Mouse (Mus musculus): ENCODE measurements around the gene Mocs3. TPM values are rescaled to one million over a fixed set of nuclear protein-coding genes. Genes with fewer than 3 reads are reported as not detected.

The Mocs3 gene
- total and polyA plus RNA-seq, 2 experiments from 2014 or later = 7.8 to 24.9 TPM

- H3K36me3 ChIP-seq (ENCODE audit: insufficient read depth, low read length) = peaks cover 33% of the 10 kb centered on the region
- TF ChIP-seq CTCF (IDR thresholded peaks at IDR 0.05; ENCODE audit: low read depth) = no peak
- no peaks in the 10 kb centered on the region for H3K27me3 ChIP-seq (ENCODE audit: insufficient read depth, low read length)
- peak overlapping the region; percentile 69; the same call in 1 of the 2 replicates for H3K4me2 ChIP-seq (ENCODE audit: low read depth, low read length)
- peak overlapping the region; percentile 100 for H3K27ac ChIP-seq
- peaks cover 5% of the 10 kb centered on the region; the same call in 1 of the 2 replicates for H3K4me1 ChIP-seq (ENCODE audit: insufficient read depth, low read length)
- no peak overlapping the region for H3K9ac ChIP-seq (replicated peaks; ENCODE audit: low read length)
- H3K4me3 ChIP-seq (ENCODE audit: low read length) = no peak overlapping the region
- DNase-seq (ENCODE audit: low spot score) (no peak), ATAC-seq (no peak)
- 96% methylated on average over 3 of the region's 3 CpGs for WGBS
- no peaks in the 10 kb centered on the region for H3K9me3 ChIP-seq (ENCODE audit: low read length)
These were observed 22.5 kb upstream of the Mocs3 start for GRCm38 (mm10) chr2:168207883-168208282.

- DNase-seq (ENCODE audit: low spot score) = no peak
- H3K4me1 ChIP-seq (ENCODE audit: insufficient read depth, low read length) = no peaks in the 10 kb centered on the region
- no peaks in the 10 kb centered on the region for H3K9me3 ChIP-seq (ENCODE audit: low read length)
- H3K27me3 ChIP-seq (ENCODE audit: insufficient read depth, low read length) = no peaks in the 10 kb centered on the region
- 52% methylated on average over 5 of the region's 5 CpGs for WGBS
- no peak overlapping the region for H3K4me2 ChIP-seq (ENCODE audit: low read depth, low read length)
- H3K36me3 ChIP-seq (ENCODE audit: insufficient read depth, low read length) = peaks cover 62% of the 10 kb centered on the region
- no peak overlapping the region for H3K27ac ChIP-seq
- ATAC-seq = no peak
- TF ChIP-seq CTCF (IDR thresholded peaks at IDR 0.05; ENCODE audit: low read depth) = peak; percentile 35
- no peak overlapping the region for H3K9ac ChIP-seq (replicated peaks; ENCODE audit: low read length)
- H3K4me3 ChIP-seq (ENCODE audit: low read length) = no peak overlapping the region
These were observed 16.5 kb upstream of the Mocs3 start for GRCm38 (mm10) chr2:168213788-168214397.

- 85% methylated on average over 6 of the region's 6 CpGs for WGBS
- no peak overlapping the region for H3K9ac ChIP-seq (replicated peaks; ENCODE audit: low read length)
- H3K4me1 ChIP-seq (ENCODE audit: insufficient read depth, low read length) = 0 out of 2 replicates have a peak, but pooled peaks cover 4% of the 10 kb centered on the region
- TF ChIP-seq CTCF (IDR thresholded peaks at IDR 0.05; ENCODE audit: low read depth) = no peak
- DNase-seq (ENCODE audit: low spot score) (no peak), ATAC-seq (no peak)
- peaks cover 64% of the 10 kb centered on the region for H3K36me3 ChIP-seq (ENCODE audit: insufficient read depth, low read length)
- H3K27me3 ChIP-seq (ENCODE audit: insufficient read depth, low read length) = no peaks in the 10 kb centered on the region
- H3K9me3 ChIP-seq (ENCODE audit: low read length) = no peaks in the 10 kb centered on the region
- H3K4me2 ChIP-seq (ENCODE audit: low read depth, low read length) = no peak overlapping the region
- no peak overlapping the region for H3K27ac ChIP-seq
- H3K4me3 ChIP-seq (ENCODE audit: low read length) = no peak overlapping the region
These were observed 7.1 kb upstream of the Mocs3 start for GRCm38 (mm10) chr2:168223326-168223725.

GRCm38 (mm10) chr2:168229116-168230025 is 1.1 kb upstream of the Mocs3 start:
- peak; percentile 41 for DNase-seq (ENCODE audit: low spot score)
- H3K36me3 ChIP-seq (ENCODE audit: insufficient read depth, low read length) = peaks cover 20% of the 10 kb centered on the region; the same call in 1 of the 2 replicates
- H3K27ac ChIP-seq = peak overlapping the region; percentile 98
- H3K4me2 ChIP-seq (ENCODE audit: low read depth, low read length) = peak overlapping the region; percentile 95
- H3K4me1 ChIP-seq (ENCODE audit: insufficient read depth, low read length) = peaks cover 23% of the 10 kb centered on the region
- H3K27me3 ChIP-seq (ENCODE audit: insufficient read depth, low read length) = no peaks in the 10 kb centered on the region
- peak overlapping the region; percentile 98 for H3K9ac ChIP-seq (replicated peaks; ENCODE audit: low read length)
- ATAC-seq = peak; percentile 13
- TF ChIP-seq CTCF (IDR thresholded peaks at IDR 0.05; ENCODE audit: low read depth) = no peak
- 20% methylated on average over 41 of the region's 41 CpGs for WGBS
- no peaks in the 10 kb centered on the region for H3K9me3 ChIP-seq (ENCODE audit: low read length)
- peak overlapping the region; percentile 100 for H3K4me3 ChIP-seq (ENCODE audit: low read length)

GRCm38 (mm10) chr2:168230773-168231470 is 500 bp downstream of the Mocs3 start:
- H3K9ac ChIP-seq (replicated peaks; ENCODE audit: low read length) = peak overlapping the region; percentile 98
- peaks cover 7% of the 10 kb centered on the region; the same call in 1 of the 2 replicates for H3K36me3 ChIP-seq (ENCODE audit: insufficient read depth, low read length)
- peaks cover 23% of the 10 kb centered on the region for H3K4me1 ChIP-seq (ENCODE audit: insufficient read depth, low read length)
- H3K27me3 ChIP-seq (ENCODE audit: insufficient read depth, low read length) = no peaks in the 10 kb centered on the region
- ATAC-seq (peak; percentile 70), DNase-seq (ENCODE audit: low spot score) (peak; percentile 54)
- H3K9me3 ChIP-seq (ENCODE audit: low read length) = no peaks in the 10 kb centered on the region
- H3K4me3 ChIP-seq (ENCODE audit: low read length) = peak overlapping the region; percentile 100
- peak overlapping the region; percentile 95 for H3K4me2 ChIP-seq (ENCODE audit: low read depth, low read length)
- 3% methylated on average over 95 of the region's 105 CpGs for WGBS
- H3K27ac ChIP-seq = peak overlapping the region; percentile 98
- TF ChIP-seq CTCF (IDR thresholded peaks at IDR 0.05; ENCODE audit: low read depth) = no peak

GRCm38 (mm10) chr2:168231471-168231829 is 1.0 kb downstream of the Mocs3 start:
- Histone ChIP-seq H3K36me3 (ENCODE audit: insufficient read depth, low read length) (peaks cover 5% of the 10 kb centered on the region; the same call in 1 of the 2 replicates), H3K27ac (peak overlapping the region; percentile 98; the same call in 1 of the 2 replicates), H3K27me3 (ENCODE audit: insufficient read depth, low read length) (no peaks in the 10 kb centered on the region), H3K4me2 (ENCODE audit: low read depth, low read length) (peak overlapping the region; percentile 95), H3K4me3 (ENCODE audit: low read length) (peak overlapping the region; percentile 100), H3K4me1 (ENCODE audit: insufficient read depth, low read length) (peaks cover 23% of the 10 kb centered on the region), H3K9ac (replicated peaks; ENCODE audit: low read length) (peak overlapping the region; percentile 98; the same call in 1 of the 2 replicates), H3K9me3 (ENCODE audit: low read length) (no peaks in the 10 kb centered on the region)
- 61% methylated on average over 33 of the region's 33 CpGs for WGBS
- DNase-seq (ENCODE audit: low spot score) (no peak), ATAC-seq (no peak)
- TF ChIP-seq CTCF (IDR thresholded peaks at IDR 0.05; ENCODE audit: low read depth) = no peak

Measured in hindbrain, postnatal 0 days (tissue).